Mouse (Mus musculus): ENCODE data around the gene Creb5.

Gene Creb5

GRCm38 (mm10) chr6:53319543-53320325 lies 32.7 kb downstream of the Creb5 start:
- DNase-seq (ENCODE audit: low spot score in 2 of 2), result no peak

GRCm38 (mm10) chr6:53337398-53337797 lies 50.3 kb downstream of the Creb5 start:
- no peak for DNase-seq (ENCODE audit: low spot score in 2 of 2)

DNA sequence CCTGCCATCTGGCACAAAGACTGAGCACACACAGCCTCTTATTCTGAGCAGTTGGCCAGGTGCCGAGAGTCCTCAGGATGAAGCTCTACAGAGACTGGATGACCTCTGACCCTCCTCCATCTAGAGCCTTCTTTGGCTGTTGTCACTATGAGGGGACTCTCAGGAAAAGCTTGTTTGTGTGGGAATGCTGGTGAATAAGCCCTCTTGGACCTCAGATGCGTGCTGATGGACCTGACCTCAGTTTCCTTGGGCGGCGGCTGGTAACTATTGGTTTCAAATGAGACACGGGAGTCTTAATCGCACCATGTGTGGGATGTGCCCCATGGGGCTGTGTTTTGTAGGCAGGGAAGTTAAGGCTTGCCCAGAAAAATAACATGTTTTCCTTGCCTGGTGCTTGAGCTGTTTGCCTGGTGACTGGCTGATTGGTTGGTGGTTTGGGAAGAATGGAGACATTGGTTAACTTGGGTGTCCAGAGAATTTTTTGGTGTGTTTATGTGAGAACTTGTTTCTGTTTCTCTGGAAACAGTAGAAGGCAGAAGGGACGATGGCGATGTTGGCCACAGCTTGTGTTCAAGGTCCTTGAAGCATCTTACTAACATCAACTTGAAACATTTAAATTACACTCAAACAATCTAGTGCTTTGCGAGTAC lies 65.4 kb downstream of the Creb5 start:
- DNase-seq (ENCODE audit: low spot score in 2 of 2), result no peak

DNA sequence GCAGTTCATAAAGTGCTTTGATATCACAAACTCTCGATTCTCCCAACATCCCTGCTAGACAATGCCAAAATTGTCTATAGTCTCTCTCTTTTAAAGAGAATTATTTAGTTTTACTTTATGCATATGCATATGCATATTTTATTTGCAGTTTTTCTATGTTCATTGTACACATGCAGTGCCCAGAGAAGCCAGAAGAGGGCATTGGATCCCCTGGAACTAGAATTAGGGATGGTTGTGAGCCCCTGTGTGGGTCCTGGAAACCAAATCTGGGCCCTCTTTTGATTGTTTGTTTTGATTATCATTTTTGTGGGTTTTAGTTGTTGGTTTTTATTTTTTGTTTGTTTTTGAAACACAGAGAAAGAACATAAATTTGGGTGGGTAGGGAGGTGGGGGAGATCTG lies 69.3 kb downstream of the Creb5 start:
- DNase-seq (ENCODE audit: low spot score in 2 of 2), result no peak

GRCm38 (mm10) chr6:53363535-53363934 lies 76.5 kb downstream of the Creb5 start:
- DNase-seq (ENCODE audit: low spot score in 2 of 2), result no peak

GRCm38 (mm10) chr6:53363981-53364391 lies 76.9 kb downstream of the Creb5 start:
- no peak for DNase-seq (ENCODE audit: low spot score in 2 of 2)

GRCm38 (mm10) chr6:53369147-53369546 lies 82.1 kb downstream of the Creb5 start:
- DNase-seq (ENCODE audit: low spot score in 2 of 2), result no peak

- peak; percentile 11 to 14 for DNase-seq (ENCODE audit: low spot score in 2 of 2)
Measured at GRCm38 (mm10) chr6:53369928-53370327, 82.9 kb downstream of the Creb5 start.

DNA sequence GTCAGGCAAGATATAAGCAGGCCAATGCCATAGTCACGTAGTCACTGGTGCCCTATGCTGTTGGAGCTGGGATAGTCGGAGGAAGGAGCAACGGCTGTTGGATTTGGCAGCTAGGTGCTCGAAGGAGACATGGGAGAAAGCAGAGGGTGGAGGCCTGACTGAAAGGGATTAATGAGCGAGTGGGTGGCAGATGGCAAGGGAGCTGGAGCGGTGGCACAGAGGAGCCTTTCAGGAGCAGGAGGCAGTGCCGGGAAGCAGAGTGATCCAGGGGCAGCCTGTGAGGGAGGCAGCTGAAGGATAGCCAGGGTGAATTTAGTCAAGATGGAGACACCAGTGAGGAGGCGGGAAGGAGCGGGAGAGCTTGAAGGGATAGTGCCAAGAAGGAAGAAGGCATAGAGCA lies 84.9 kb downstream of the Creb5 start:
- DNase-seq (ENCODE audit: low spot score in 2 of 2), result no peak

DNA sequence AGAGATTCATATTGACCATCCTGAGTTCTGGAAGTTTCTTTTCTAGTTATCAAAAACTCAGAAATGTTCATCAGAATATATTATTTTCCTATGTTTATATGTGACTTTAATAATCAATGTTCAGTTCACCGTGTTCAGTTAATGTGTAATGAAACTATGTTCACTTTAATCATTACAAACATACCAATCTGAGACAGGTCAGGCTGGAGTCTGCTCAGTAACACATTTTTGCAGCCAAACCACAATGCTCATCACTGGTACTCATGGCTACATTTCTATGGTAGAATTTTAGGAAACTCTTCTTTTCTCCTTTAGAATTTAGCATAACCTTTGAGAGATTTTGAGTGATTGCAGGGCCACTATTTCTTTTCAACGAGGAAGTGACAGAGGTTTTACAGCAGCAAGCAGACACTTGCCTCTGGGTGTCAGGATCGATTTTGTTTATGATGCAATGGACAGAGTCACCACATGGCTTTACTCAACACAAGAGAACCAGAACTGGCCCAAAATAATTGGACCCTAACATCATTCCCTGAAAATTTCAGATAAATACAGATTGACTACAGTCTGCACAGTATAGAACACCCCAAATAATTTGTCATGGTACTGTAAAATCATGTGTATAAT lies 87.4 kb downstream of the Creb5 start:
- DNase-seq (ENCODE audit: low spot score in 2 of 2), result no peak

DNA sequence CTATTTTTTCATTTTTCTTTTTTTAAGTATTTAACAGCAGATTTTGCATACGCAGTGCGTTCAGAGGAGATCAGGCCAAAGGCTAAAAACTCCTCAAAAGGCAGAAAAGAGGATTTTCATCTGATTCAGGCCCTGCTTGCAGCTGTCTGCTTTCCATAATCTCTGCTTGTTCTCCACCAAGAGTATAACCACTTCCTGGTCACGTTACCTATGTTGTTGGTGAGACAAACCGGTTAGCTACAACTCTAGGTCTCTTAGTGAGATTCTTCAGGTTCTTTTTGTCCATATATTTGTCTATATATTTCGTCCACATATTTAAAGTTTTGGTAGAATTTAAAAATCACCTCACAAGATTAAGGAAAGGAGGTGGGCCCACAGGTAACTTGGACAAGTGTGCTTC lies 102.2 kb downstream of the Creb5 start:
- no peak for DNase-seq (ENCODE audit: low spot score in 2 of 2)

- DNase-seq (ENCODE audit: low spot score in 2 of 2), result no peak
Measured at GRCm38 (mm10) chr6:53390413-53390812, 103.3 kb downstream of the Creb5 start.

DNA sequence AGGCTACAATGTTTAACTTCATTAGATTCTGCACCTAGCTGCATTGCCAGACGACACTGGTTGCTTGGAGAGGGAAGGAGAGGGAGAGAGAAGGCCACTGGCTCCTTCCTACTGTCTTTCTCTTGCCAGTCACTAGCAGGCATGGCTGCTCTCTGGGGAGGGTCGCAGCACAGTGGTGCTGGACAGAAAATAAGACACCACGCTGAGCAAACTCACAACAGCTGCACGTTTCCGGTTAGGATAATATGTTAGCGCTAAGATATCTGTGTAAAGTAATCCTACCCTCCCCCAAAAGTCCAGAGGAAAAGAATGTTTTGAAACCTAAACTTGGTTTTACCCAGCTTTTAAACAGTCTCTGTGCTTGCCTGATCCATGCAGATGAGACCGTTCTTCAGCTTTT lies 107.0 kb downstream of the Creb5 start:
- no peak for DNase-seq (ENCODE audit: low spot score in 2 of 2)

GRCm38 (mm10) chr6:53395208-53395607 lies 108.1 kb downstream of the Creb5 start:
- DNase-seq (ENCODE audit: low spot score in 2 of 2), result no peak

GRCm38 (mm10) chr6:53396421-53396820 lies 109.4 kb downstream of the Creb5 start:
- DNase-seq (ENCODE audit: low spot score in 2 of 2), result no peak

DNA sequence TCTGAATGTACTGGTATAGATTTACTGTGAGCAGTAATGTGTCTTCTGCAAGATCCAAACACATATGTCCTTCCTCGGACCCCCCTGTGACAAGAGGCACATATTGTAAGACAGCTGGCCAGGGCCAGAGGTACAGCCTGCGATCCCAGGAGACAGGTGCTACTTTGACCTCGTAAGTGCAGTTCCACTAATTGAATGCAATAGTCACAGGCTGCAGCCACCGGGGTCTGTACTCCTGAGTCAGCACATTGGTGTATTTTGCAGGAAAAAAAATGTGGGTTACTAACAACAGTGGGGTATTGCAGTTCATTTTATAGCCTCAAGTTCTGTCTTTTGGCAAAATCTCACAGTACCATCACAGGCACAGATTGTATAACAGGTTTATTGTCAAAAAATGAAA lies 110.7 kb downstream of the Creb5 start:
- no peak for DNase-seq (ENCODE audit: low spot score in 2 of 2)

DNA sequence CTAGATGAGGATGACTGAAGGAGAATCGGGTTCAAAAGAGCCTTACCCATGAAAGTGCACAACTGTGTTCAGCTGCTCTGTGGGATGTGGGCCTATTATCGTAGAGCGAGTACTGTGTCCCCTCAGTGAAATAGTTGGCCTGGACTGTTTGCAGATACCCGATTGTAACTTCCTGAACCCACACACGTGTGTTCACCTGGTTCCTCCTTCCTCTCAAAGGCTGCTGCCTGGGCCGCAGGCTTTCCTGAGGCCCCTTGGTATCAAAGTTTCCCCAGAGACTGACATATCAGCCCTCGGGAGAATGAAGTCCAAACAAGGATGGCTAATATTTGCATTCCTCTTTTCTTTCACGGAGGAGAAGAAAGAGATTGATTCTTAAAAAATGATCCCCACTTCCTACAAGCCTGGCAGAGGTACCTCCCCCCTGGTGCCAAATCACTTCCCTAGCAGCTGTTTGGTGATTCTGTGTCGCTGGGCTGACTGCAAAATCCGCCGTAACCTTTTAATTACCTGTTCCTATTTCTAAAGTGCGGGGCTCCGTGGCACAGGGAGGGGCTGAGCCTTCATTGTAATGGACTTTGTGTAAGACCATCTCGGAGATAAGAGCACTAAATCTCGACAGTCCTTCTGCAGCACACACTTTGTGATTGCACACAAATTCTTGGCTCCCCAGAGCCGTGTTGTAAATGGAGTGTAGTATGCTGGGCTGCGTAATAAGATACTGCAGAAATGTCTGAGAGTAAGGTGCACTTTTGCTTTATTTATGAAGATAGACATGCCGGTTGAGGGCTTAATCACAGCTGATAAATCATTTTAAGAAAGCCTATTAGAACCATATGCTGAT lies 111.4 kb downstream of the Creb5 start:
- DNase-seq (ENCODE audit: low spot score in 2 of 2), result no peak

DNA sequence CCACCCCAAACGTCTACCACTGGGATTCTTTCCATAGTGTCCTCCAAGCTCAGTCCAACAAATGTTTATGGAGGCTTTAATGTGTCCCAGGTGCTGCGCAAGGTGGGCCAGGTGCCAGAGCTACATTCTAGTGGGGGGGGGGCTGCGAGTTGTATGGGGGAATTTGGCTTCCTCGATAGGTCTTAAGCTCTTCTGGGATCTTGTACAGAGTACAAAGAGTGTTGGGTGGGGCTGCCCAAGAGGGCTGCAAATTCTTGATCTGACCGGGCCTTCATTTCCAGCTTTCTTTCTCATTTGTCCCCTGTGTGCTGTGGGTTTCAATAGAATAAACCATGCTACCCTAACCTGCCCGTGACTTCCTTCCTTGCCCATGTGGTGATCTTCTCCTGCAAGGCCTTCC lies 114.3 kb downstream of the Creb5 start:
- no peak for DNase-seq (ENCODE audit: low spot score in 2 of 2)

- peak in 1 of 2 experiments; percentile 11 for DNase-seq (ENCODE audit: low spot score in 2 of 2)
Measured at GRCm38 (mm10) chr6:53402551-53402950, 115.5 kb downstream of the Creb5 start.

GRCm38 (mm10) chr6:53409183-53409582 lies 122.1 kb downstream of the Creb5 start:
- no peak for DNase-seq (ENCODE audit: low spot score in 2 of 2)

- DNase-seq (ENCODE audit: low spot score in 2 of 2), result no peak
Measured at GRCm38 (mm10) chr6:53421345-53421744, 134.3 kb downstream of the Creb5 start.

- DNase-seq (ENCODE audit: low spot score in 2 of 2), result no peak
Measured at GRCm38 (mm10) chr6:53429368-53429767, 142.3 kb downstream of the Creb5 start.

All from thymus, postnatal 10 days (tissue).